Mouse (Mus musculus): Measurements from ENCODE around the gene Stx1b. TPM values are rescaled to one million over a fixed set of nuclear protein-coding genes. Genes with fewer than 3 reads are reported as not detected.
A peak's percentile ranks its signal among the peaks of the same experiment; 100 is the strongest.
"Not testable (repeated sequence)": the region's sequence is repeated elsewhere in the genome, so short reads cannot be mapped to it uniquely, and the experiment has no call there.

Gene Stx1b
- polyA plus RNA-seq, 1 experiment from 2014 or later = 11.1 TPM

- Histone ChIP-seq H3K27ac (ENCODE audit: low read depth, low read length) (peak overlapping the region; percentile 70; the same call in 1 of the 2 replicates), H3K4me1 (replicated peaks; ENCODE audit: control insufficient read depth, insufficient read depth, low read length) (peaks cover 6% of the 10 kb centered on the region; the same call in 1 of the 2 replicates), H3K27me3 (ENCODE audit: control insufficient read depth, insufficient read depth, low read length) (no peaks in the 10 kb centered on the region), H3K36me3 (ENCODE audit: control insufficient read depth, insufficient read depth, low read length) (no peaks in the 10 kb centered on the region), H3K4me3 (ENCODE audit: low read depth, low read length) (peak overlapping the region; percentile 63), H3K4me2 (ENCODE audit: low read depth, low read length, severe bottlenecking) (peak overlapping the region; percentile 99), H3K9me3 (ENCODE audit: control insufficient read depth, low read length) (no peaks in the 10 kb centered on the region), H3K9ac (ENCODE audit: low read length) (peak overlapping the region; percentile 59)
- ATAC-seq (replicated peaks; ENCODE audit: low FRiP score) = peak; percentile 63
- peak; percentile 77 for DNase-seq (ENCODE audit: low spot score)
- 1% methylated on average over 40 of the region's 40 CpGs for WGBS
Observed at GRCm38 (mm10) chr7:127842001-127842718, 17.8 kb upstream of the Stx1b start.

- H3K36me3 ChIP-seq (ENCODE audit: control insufficient read depth, insufficient read depth, low read length) = no peaks in the 10 kb centered on the region
- H3K4me2 ChIP-seq (ENCODE audit: low read depth, low read length, severe bottlenecking) = peak overlapping the region; percentile 99
- peak overlapping the region; percentile 63 for H3K4me3 ChIP-seq (ENCODE audit: low read depth, low read length)
- ATAC-seq (replicated peaks; ENCODE audit: low FRiP score) = peak; percentile 91
- H3K27me3 ChIP-seq (ENCODE audit: control insufficient read depth, insufficient read depth, low read length) = no peaks in the 10 kb centered on the region
- DNase-seq (ENCODE audit: low spot score) = peak; percentile 93
- under 1% methylated on average over 43 of the region's 46 CpGs for WGBS
- H3K9me3 ChIP-seq (ENCODE audit: control insufficient read depth, low read length) = no peaks in the 10 kb centered on the region
- H3K4me1 ChIP-seq (replicated peaks; ENCODE audit: control insufficient read depth, insufficient read depth, low read length) = peaks cover 6% of the 10 kb centered on the region; the same call in 1 of the 2 replicates
- peak overlapping the region; percentile 70 for H3K27ac ChIP-seq (ENCODE audit: low read depth, low read length)
- peak overlapping the region; percentile 59 for H3K9ac ChIP-seq (ENCODE audit: low read length)
Observed at GRCm38 (mm10) chr7:127841340-127842000, 17.1 kb upstream of the Stx1b start.

GRCm38 (mm10) chr7:127840886-127841285 lies 16.5 kb upstream of the Stx1b start:
- 3% methylated on average over 15 of the region's 15 CpGs for WGBS
- Histone ChIP-seq H3K9me3 (ENCODE audit: control insufficient read depth, low read length) (no peaks in the 10 kb centered on the region), H3K27me3 (ENCODE audit: control insufficient read depth, insufficient read depth, low read length) (no peaks in the 10 kb centered on the region), H3K4me1 (replicated peaks; ENCODE audit: control insufficient read depth, insufficient read depth, low read length) (peaks cover 6% of the 10 kb centered on the region; the same call in 1 of the 2 replicates), H3K27ac (ENCODE audit: low read depth, low read length) (peak overlapping the region; percentile 70), H3K4me3 (ENCODE audit: low read depth, low read length) (peak overlapping the region; percentile 63), H3K36me3 (ENCODE audit: control insufficient read depth, insufficient read depth, low read length) (no peaks in the 10 kb centered on the region), H3K4me2 (ENCODE audit: low read depth, low read length, severe bottlenecking) (peak overlapping the region; percentile 99), H3K9ac (ENCODE audit: low read length) (peak overlapping the region; percentile 59)
- DNase-seq (ENCODE audit: low spot score) (peak; percentile 59), ATAC-seq (replicated peaks; ENCODE audit: low FRiP score) (peak; percentile 45)

GRCm38 (mm10) chr7:127840031-127840430 lies 15.7 kb upstream of the Stx1b start:
- not testable (repeated sequence) for H3K9ac ChIP-seq (ENCODE audit: low read length); H3K27me3 ChIP-seq (ENCODE audit: control insufficient read depth, insufficient read depth, low read length); ATAC-seq (replicated peaks; ENCODE audit: low FRiP score); H3K36me3 ChIP-seq (ENCODE audit: control insufficient read depth, insufficient read depth, low read length); H3K27ac ChIP-seq (ENCODE audit: low read depth, low read length); DNase-seq (ENCODE audit: low spot score); H3K9me3 ChIP-seq (ENCODE audit: control insufficient read depth, low read length); H3K4me2 ChIP-seq (ENCODE audit: low read depth, low read length, severe bottlenecking); H3K4me3 ChIP-seq (ENCODE audit: low read depth, low read length); H3K4me1 ChIP-seq (replicated peaks; ENCODE audit: control insufficient read depth, insufficient read depth, low read length)
- WGBS = 93% methylated on average over 2 of the region's 2 CpGs

- DNase-seq (ENCODE audit: low spot score); ATAC-seq (replicated peaks; ENCODE audit: low FRiP score); H3K9me3 ChIP-seq (ENCODE audit: control insufficient read depth, low read length); H3K9ac ChIP-seq (ENCODE audit: low read length); H3K27me3 ChIP-seq (ENCODE audit: control insufficient read depth, insufficient read depth, low read length); H3K4me2 ChIP-seq (ENCODE audit: low read depth, low read length, severe bottlenecking); H3K27ac ChIP-seq (ENCODE audit: low read depth, low read length); H3K4me1 ChIP-seq (replicated peaks; ENCODE audit: control insufficient read depth, insufficient read depth, low read length); H3K4me3 ChIP-seq (ENCODE audit: low read depth, low read length); H3K36me3 ChIP-seq (ENCODE audit: control insufficient read depth, insufficient read depth, low read length): not testable (repeated sequence)
- WGBS = 72% methylated on average over 4 of the region's 4 CpGs
Observed at GRCm38 (mm10) chr7:127837878-127838277, 13.5 kb upstream of the Stx1b start.

- no peaks in the 10 kb centered on the region for H3K27me3 ChIP-seq (ENCODE audit: control insufficient read depth, insufficient read depth, low read length)
- no peak overlapping the region for H3K27ac ChIP-seq (ENCODE audit: low read depth, low read length)
- no peaks in the 10 kb centered on the region for H3K9me3 ChIP-seq (ENCODE audit: control insufficient read depth, low read length)
- no peak overlapping the region for H3K9ac ChIP-seq (ENCODE audit: low read length)
- no peak overlapping the region for H3K4me3 ChIP-seq (ENCODE audit: low read depth, low read length)
- ATAC-seq (replicated peaks; ENCODE audit: low FRiP score) (no peak), DNase-seq (ENCODE audit: low spot score) (no peak)
- H3K4me2 ChIP-seq (ENCODE audit: low read depth, low read length, severe bottlenecking) = no peak overlapping the region
- no peaks in the 10 kb centered on the region for H3K36me3 ChIP-seq (ENCODE audit: control insufficient read depth, insufficient read depth, low read length)
- peaks cover 6% of the 10 kb centered on the region; the same call in 1 of the 2 replicates for H3K4me1 ChIP-seq (replicated peaks; ENCODE audit: control insufficient read depth, insufficient read depth, low read length)
- 88% methylated on average over 5 of the region's 5 CpGs for WGBS
Observed at GRCm38 (mm10) chr7:127837473-127837872, 13.1 kb upstream of the Stx1b start.

- H3K4me2 ChIP-seq (ENCODE audit: low read depth, low read length, severe bottlenecking) = no peak overlapping the region
- H3K4me3 ChIP-seq (ENCODE audit: low read depth, low read length) = no peak overlapping the region
- WGBS = 79% methylated on average over 2 of the region's 2 CpGs
- DNase-seq (ENCODE audit: low spot score) (no peak), ATAC-seq (replicated peaks; ENCODE audit: low FRiP score) (no peak)
- no peaks in the 10 kb centered on the region for H3K9me3 ChIP-seq (ENCODE audit: control insufficient read depth, low read length)
- H3K4me1 ChIP-seq (replicated peaks; ENCODE audit: control insufficient read depth, insufficient read depth, low read length) = no peaks in the 10 kb centered on the region
- H3K27ac ChIP-seq (ENCODE audit: low read depth, low read length) = no peak overlapping the region
- no peaks in the 10 kb centered on the region for H3K27me3 ChIP-seq (ENCODE audit: control insufficient read depth, insufficient read depth, low read length)
- H3K36me3 ChIP-seq (ENCODE audit: control insufficient read depth, insufficient read depth, low read length) = no peaks in the 10 kb centered on the region
- no peak overlapping the region for H3K9ac ChIP-seq (ENCODE audit: low read length)
Observed at GRCm38 (mm10) chr7:127835550-127835949, 11.2 kb upstream of the Stx1b start.

- ATAC-seq (replicated peaks; ENCODE audit: low FRiP score) (0 out of 2 replicates have a peak, but pooled peaks have one; percentile 8), DNase-seq (ENCODE audit: low spot score) (no peak)
- Histone ChIP-seq H3K4me2 (ENCODE audit: low read depth, low read length, severe bottlenecking) (peak overlapping the region; percentile 57), H3K27me3 (ENCODE audit: control insufficient read depth, insufficient read depth, low read length) (no peaks in the 10 kb centered on the region), H3K27ac (ENCODE audit: low read depth, low read length) (no peak overlapping the region), H3K9ac (ENCODE audit: low read length) (peak overlapping the region; percentile 75), H3K9me3 (ENCODE audit: control insufficient read depth, low read length) (no peaks in the 10 kb centered on the region), H3K4me1 (replicated peaks; ENCODE audit: control insufficient read depth, insufficient read depth, low read length) (peaks cover 2% of the 10 kb centered on the region; the same call in 1 of the 2 replicates), H3K4me3 (ENCODE audit: low read depth, low read length) (peak overlapping the region; percentile 53), H3K36me3 (ENCODE audit: control insufficient read depth, insufficient read depth, low read length) (no peaks in the 10 kb centered on the region)
- WGBS = 65% methylated on average over 11 of the region's 11 CpGs
Observed at GRCm38 (mm10) chr7:127823236-127824171, 845 bp downstream of the Stx1b start.
